Mouse (Mus musculus) intestine, embryonic 16.5 days (tissue): ENCODE results near the gene Churc1. TPM values are rescaled to one million over a fixed set of nuclear protein-coding genes. Genes with fewer than 3 reads are reported as not detected.

Experiments used
- ATAC-seq: fragments of 200-750 bp; cut with Nextera tagmentation; 2 replicates; pipeline ENCODE4 v1.8.0; 2017; ENCODE audit warnings: moderate TSS enrichment, moderate library complexity
- H3K27ac ChIP-seq: fragments of 300-500 bp; sonication (generic); 2 replicates; pipeline ENCODE4 v1.5.1; 2014; ENCODE audit warnings: mild to moderate bottlenecking, low read length
- H3K27me3 ChIP-seq: fragments of 300-500 bp; sonication (generic); replicated peaks from 2 replicates; pipeline ENCODE4 v1.6.1; 2014; ENCODE audit warnings: low read length, control low read depth, mixed read lengths; ENCODE audit not compliant: control insufficient read depth, insufficient read depth
- H3K36me3 ChIP-seq: fragments of 300-500 bp; sonication (generic); 2 replicates; pipeline ENCODE4 v1.6.1; 2014; ENCODE audit warnings: low read length, control low read depth; ENCODE audit not compliant: control insufficient read depth, insufficient read depth
- H3K4me1 ChIP-seq: fragments of 300-500 bp; sonication (generic); 2 replicates; pipeline ENCODE4 v1.6.1; 2014; ENCODE audit warnings: low read length, control low read depth, mixed read lengths; ENCODE audit not compliant: control insufficient read depth, insufficient read depth
- H3K4me2 ChIP-seq: fragments of 300-500 bp; sonication (generic); 2 replicates; pipeline ENCODE4 v1.6.1; 2014; ENCODE audit warnings: low read depth, low read length, control low read depth
- H3K4me3 ChIP-seq: fragments of 300-500 bp; sonication (generic); 2 replicates; pipeline ENCODE4 v1.5.1; 2014; ENCODE audit warnings: mild to moderate bottlenecking, low read length
- H3K9ac ChIP-seq: fragments of 300-500 bp; sonication (generic); 2 replicates; pipeline ENCODE4 v1.6.1; 2014; ENCODE audit warnings: low read depth, low read length
- H3K9me3 ChIP-seq: fragments of 300-500 bp; sonication (generic); 2 replicates; pipeline ENCODE4 v1.6.1; 2016; ENCODE audit warnings: low read length, control low read depth; ENCODE audit not compliant: control insufficient read depth
- WGBS: fragments of 180-500 bp; shearing (Covaris S2); extraction: QIAGEN DNeasy Blood & Tissue Kit; methylation state at CpG from one replicate; pipeline ENCODE4 v1.1.7; 2014; 5-methylcytosine and 5-hydroxymethylcytosine counted together
- polyA plus RNA-seq: library from polyadenylated mRNA; unstranded; fragments of >200 nt; fragmentation: Nextera tagmentation; extraction: Ambion mirVana; gene quantifications from 2 replicates; pipeline ENCODE4 v1.2.1, GENCODE M21; 2015

Churc1 gene
- polyA plus RNA-seq, 1 experiment from 2014 or later = 130 TPM

DNA sequence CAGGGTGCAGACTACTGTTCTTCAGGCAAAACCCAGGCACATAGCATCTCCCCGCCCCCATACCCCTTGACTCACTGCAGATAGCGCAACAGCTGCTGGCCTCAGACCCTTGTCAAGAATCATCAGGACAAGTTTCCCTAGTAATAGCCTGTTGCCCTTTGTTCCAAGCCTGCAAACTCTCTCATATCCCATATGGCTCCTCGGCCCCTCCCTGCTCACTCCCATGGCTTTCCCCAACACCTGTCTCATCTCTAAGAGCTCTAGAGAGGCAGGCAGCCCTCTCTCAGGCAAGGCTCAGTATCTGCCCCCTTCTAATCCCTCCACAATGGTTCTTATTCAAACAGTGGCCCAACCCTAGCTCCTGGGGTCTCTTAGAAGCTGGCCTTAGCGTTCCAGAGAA, 55.3 kb downstream of the Churc1 start:
- H3K9me3 ChIP-seq = no peaks in the 10 kb centered on the region
- H3K27ac ChIP-seq = peak overlapping the region; percentile 15
- peak overlapping the region; percentile 85 for H3K9ac ChIP-seq
- peaks cover 35% of the 10 kb centered on the region for H3K4me1 ChIP-seq
- H3K36me3 ChIP-seq = no peaks in the 10 kb centered on the region
- H3K4me3 ChIP-seq = peak overlapping the region; percentile 71; the same call in 1 of the 2 replicates
- H3K27me3 ChIP-seq = no peaks in the 10 kb centered on the region
- 38% methylated on average over 4 of the region's 4 CpGs for WGBS
- H3K4me2 ChIP-seq = peak overlapping the region; percentile 98; the same call in 1 of the 2 replicates
- peak; percentile 43 for ATAC-seq

- Histone ChIP-seq H3K4me3 (peak overlapping the region; percentile 71), H3K4me2 (peak overlapping the region; percentile 98), H3K27ac (peak overlapping the region; percentile 12; the same call in 1 of the 2 replicates), H3K4me1 (peaks cover 35% of the 10 kb centered on the region), H3K9ac (peak overlapping the region; percentile 85), H3K9me3 (no peaks in the 10 kb centered on the region), H3K27me3 (no peaks in the 10 kb centered on the region), H3K36me3 (no peaks in the 10 kb centered on the region)
- WGBS = under 1% methylated on average over 42 of the region's 66 CpGs
- ATAC-seq = peak; percentile 60
Measured at GRCm38 (mm10) chr12:76822002-76822650, 56.8 kb downstream of the Churc1 start.

DNA sequence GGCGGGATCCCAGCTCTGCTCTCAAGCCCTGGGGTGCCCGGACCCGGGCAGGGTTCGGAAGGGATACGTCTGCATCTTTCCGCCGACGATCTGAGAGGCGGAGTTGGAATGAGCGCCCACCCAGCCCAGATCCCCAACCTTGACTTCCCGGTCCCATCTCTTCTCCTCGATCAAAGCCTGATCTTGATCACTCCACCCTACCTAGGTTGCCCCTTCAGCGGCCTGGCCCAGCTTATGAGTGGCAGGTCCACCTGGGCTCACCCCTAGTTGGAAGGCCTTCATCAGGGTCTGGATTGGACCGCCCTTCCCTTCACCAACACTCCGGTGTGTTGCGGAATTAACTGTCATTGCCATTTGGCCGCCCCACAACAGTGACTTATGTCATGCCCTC, 57.3 kb downstream of the Churc1 start, which contains the start of gene Rab15:
Gene Rab15 (minus strand): TSS at position 258 of the 391 bp plus-strand sequence.
- WGBS = 8% methylated on average over 16 of the region's 17 CpGs

GRCm38 (mm10) chr12:76825283-76825682, 59.9 kb downstream of the Churc1 start:
- WGBS = 67% methylated on average over 4 of the region's 4 CpGs
- ATAC-seq = no peak
- Histone ChIP-seq H3K9me3 (no peaks in the 10 kb centered on the region), H3K36me3 (no peaks in the 10 kb centered on the region), H3K9ac (no peak overlapping the region), H3K27ac (no peak overlapping the region), H3K4me1 (peaks cover 17% of the 10 kb centered on the region), H3K4me3 (no peak overlapping the region), H3K27me3 (no peaks in the 10 kb centered on the region), H3K4me2 (no peak overlapping the region)

More for the DNA sequence above, 57.3 kb downstream of the Churc1 start, which contains the start of gene Rab15:
- H3K9ac ChIP-seq = peak within 1 kb of the TSS; percentile 85
- H3K4me2 ChIP-seq = peak within 1 kb of the TSS; percentile 98
- H3K9me3 ChIP-seq = no peaks in the 10 kb centered on the region
- peak within 1 kb of the TSS; percentile 12; the same call in 1 of the 2 replicates for H3K27ac ChIP-seq
- ATAC-seq = peak; percentile 3; the same call in 1 of the 2 replicates
- peak within 1 kb of the TSS; percentile 71 for H3K4me3 ChIP-seq
- H3K27me3 ChIP-seq = no peaks in the 10 kb centered on the region
- H3K4me1 ChIP-seq = peaks cover 35% of the 10 kb centered on the region
- H3K36me3 ChIP-seq = no peaks in the 10 kb centered on the region

- no peaks in the 10 kb centered on the region for H3K36me3 ChIP-seq
Measured at GRCm38 (mm10) chr12:76832704-76833103, 67.4 kb downstream of the Churc1 start.

More at GRCm38 (mm10) chr12:76832704-76833103, 67.4 kb downstream of the Churc1 start:
- Histone ChIP-seq H3K27me3 (no peaks in the 10 kb centered on the region), H3K9me3 (no peaks in the 10 kb centered on the region), H3K27ac (no peak overlapping the region), H3K4me1 (no peaks in the 10 kb centered on the region; the same call in 1 of the 2 replicates), H3K9ac (no peak overlapping the region), H3K4me2 (no peak overlapping the region), H3K4me3 (no peak overlapping the region)
- no peak for ATAC-seq
- WGBS = 5% methylated on average over 3 of the region's 3 CpGs

Other genes with a start within 250 kb of the Churc1 start
- gene Plekhg3, start 234.6 kb upstream of the Churc1 start, polyA plus RNA-seq = 8.8 and 9.3 TPM in 2 replicates
- gene Sptb, start 55.0 kb upstream of the Churc1 start, polyA plus RNA-seq = 0.98 and 1.2 TPM in 2 replicates
- 27.9 and 29.5 TPM in 2 replicates for gene Fntb, start 51 bp downstream of the Churc1 start, polyA plus RNA-seq
- gene Gpx2, start 30.0 kb downstream of the Churc1 start, polyA plus RNA-seq = 69.0 and 91.0 TPM in 2 replicates
- 17.6 and 18.7 TPM in 2 replicates for gene Rab15, start 57.4 kb downstream of the Churc1 start, polyA plus RNA-seq
- gene Max, start 196.7 kb downstream of the Churc1 start, polyA plus RNA-seq = 14.2 and 15.0 TPM in 2 replicates